Mouse (Mus musculus) megakaryocyte, embryonic 14.5 days (primary cell): ENCODE data around the gene Gm21887.
"Not testable (repeated sequence)": the region's sequence is repeated elsewhere in the genome, so short reads cannot be mapped to it uniquely, and the experiment has no call there.

Source experiments
- FLI1 ChIP-seq: IDR thresholded peaks from 2 replicates; pipeline ENCODE4 v1.6.1; 2012; ENCODE audit warnings: low read length, inconsistent platforms, mixed read lengths
- GATA1 ChIP-seq: IDR thresholded peaks from 3 replicates; pipeline ENCODE4 v1.6.1; 2012; ENCODE audit warnings: mixed read lengths, low read length, inconsistent platforms, borderline replicate concordance

DNA sequence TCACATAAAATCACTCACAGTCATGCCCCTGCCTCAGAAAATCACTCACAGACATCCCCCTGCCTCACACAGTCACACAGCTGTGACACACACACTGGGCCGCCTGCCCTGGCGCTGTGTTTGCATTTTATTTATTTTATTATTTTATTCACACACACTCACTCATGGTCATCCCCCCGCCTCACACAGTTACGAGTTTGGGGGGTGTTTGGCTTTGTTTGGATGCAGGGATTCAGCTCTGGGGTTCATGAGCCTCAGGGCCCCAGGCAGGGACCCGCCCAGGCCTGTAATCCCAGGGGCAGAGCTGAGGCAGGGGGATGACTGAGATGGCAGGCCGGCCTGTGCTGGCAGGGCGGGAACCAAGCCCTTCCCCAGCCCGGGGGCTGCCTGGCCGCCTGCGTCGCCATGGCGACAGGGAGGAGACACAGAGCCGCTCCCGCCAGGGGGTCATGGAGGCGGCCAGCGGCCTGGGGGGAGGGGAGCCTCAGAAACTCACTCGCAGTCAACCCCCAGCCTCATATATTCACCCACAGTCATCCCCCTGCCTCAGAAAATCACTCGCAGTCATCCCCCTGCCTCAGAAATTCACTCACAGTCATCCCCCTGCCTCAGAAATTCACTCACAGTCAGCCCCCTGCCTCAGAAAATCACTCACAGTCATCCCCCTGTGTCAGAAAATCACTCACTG lies 6.8 kb upstream of the Gm21887 start:
- not testable (repeated sequence) for TF ChIP-seq FLI1, GATA1
